Mouse (Mus musculus) hindbrain, postnatal 0 days (tissue): ENCODE measurements around the gene Matn3. TPM values are rescaled to one million over a fixed set of nuclear protein-coding genes. Genes with fewer than 3 reads are reported as not detected.

Experiments
- ATAC-seq: fragments of 200-750 bp; cut with Nextera tagmentation; 2 replicates; pipeline ENCODE4 v1.8.0; 2017; ENCODE audit warnings: mild to moderate bottlenecking, moderate TSS enrichment, moderate library complexity
- DNase-seq: peaks from one replicate; pipeline ENCODE4 v3.0.0-alpha.2; 2015; ENCODE audit warnings: low spot score
- H3K27ac ChIP-seq: fragments of 300-500 bp; sonication (generic); 2 replicates; pipeline ENCODE4 v1.5.1; 2014; ENCODE audit warnings: mild to moderate bottlenecking
- H3K27me3 ChIP-seq: fragments of 300-500 bp; sonication (generic); 2 replicates; pipeline ENCODE4 v1.6.1; 2014; ENCODE audit warnings: low read length, mixed read lengths; ENCODE audit not compliant: insufficient read depth
- H3K36me3 ChIP-seq: fragments of 300-500 bp; sonication (generic); 2 replicates; pipeline ENCODE4 v1.6.1; 2014; ENCODE audit warnings: low read length, mixed read lengths; ENCODE audit not compliant: insufficient read depth
- H3K4me1 ChIP-seq: fragments of 300-500 bp; sonication (generic); 2 replicates; pipeline ENCODE4 v1.6.1; 2014; ENCODE audit warnings: antibody characterized with exemption, low read length, mixed read lengths; ENCODE audit not compliant: insufficient read depth
- H3K4me2 ChIP-seq: fragments of 300-500 bp; sonication (generic); 2 replicates; pipeline ENCODE4 v1.6.1; 2014; ENCODE audit warnings: low read depth, mild to moderate bottlenecking, low read length, moderate library complexity, mixed read lengths
- H3K4me3 ChIP-seq: fragments of 300-500 bp; sonication (generic); 2 replicates; pipeline ENCODE4 v1.5.1; 2014; ENCODE audit warnings: low read length
- H3K9ac ChIP-seq: fragments of 300-500 bp; sonication (generic); replicated peaks from 2 replicates; pipeline ENCODE4 v1.6.1; 2014; ENCODE audit warnings: mild to moderate bottlenecking, low read length, moderate library complexity, mixed read lengths
- H3K9me3 ChIP-seq: fragments of 300-500 bp; sonication (generic); 2 replicates; pipeline ENCODE4 v1.6.1; 2016; ENCODE audit warnings: low read length, mixed read lengths
- CTCF ChIP-seq: IDR thresholded peaks from 2 replicates; pipeline ENCODE4 v1.5.1; 2016; ENCODE audit warnings: antibody characterized with exemption, control low read depth, low read depth
- WGBS: fragments of 180-500 bp; shearing (Covaris S2); extraction: QIAGEN DNeasy Blood & Tissue Kit; methylation state at CpG from one replicate; pipeline ENCODE4 v1.1.7; 2014; 5-methylcytosine and 5-hydroxymethylcytosine counted together
- polyA plus RNA-seq: library from polyadenylated mRNA; unstranded; fragments of >200 nt; fragmentation: Nextera tagmentation; extraction: Ambion mirVana; gene quantifications from 2 replicates; pipeline ENCODE4 v1.2.1, GENCODE M21; 2015
- total RNA-seq: library from RNA; depleted of rRNA; stranded (reverse); fragments of >200 nt; gene quantifications from 2 replicates; pipeline ENCODE4 v1.2.3, GENCODE M21; 2014

Matn3 gene
- total and polyA plus RNA-seq, 2 experiments from 2014 or later, result 0.10 to 0.31 TPM

DNA sequence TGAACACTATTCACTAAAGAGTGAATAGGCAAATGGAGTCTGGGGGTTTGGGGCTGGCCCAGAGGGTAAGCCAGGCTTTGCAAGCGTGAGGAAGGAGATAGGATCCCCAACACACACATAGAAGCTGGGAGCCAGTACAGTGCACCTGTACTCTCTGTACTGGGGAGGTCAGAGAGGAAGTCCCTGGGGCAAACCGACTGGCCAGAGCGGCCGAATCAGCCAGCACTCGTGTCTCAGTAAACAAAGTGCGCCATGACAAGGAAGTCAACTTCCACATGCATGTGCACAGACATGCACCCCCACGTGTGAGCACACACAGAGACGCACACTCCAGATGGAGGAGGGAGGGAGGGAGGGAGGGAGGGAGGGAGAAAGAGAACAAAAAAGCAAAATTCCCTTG is 45.5 kb downstream of the Matn3 start:
- Histone ChIP-seq H3K36me3 (peaks cover 8% of the 10 kb centered on the region; the same call in 1 of the 2 replicates), H3K4me3 (no peak overlapping the region), H3K27ac (no peak overlapping the region), H3K9me3 (no peaks in the 10 kb centered on the region), H3K27me3 (no peaks in the 10 kb centered on the region), H3K9ac (no peak overlapping the region), H3K4me2 (no peak overlapping the region), H3K4me1 (no peaks in the 10 kb centered on the region)
- TF ChIP-seq CTCF, result no peak
- 83% methylated on average over 8 of the region's 8 CpGs for WGBS
- DNase-seq (no peak), ATAC-seq (no peak)

DNA sequence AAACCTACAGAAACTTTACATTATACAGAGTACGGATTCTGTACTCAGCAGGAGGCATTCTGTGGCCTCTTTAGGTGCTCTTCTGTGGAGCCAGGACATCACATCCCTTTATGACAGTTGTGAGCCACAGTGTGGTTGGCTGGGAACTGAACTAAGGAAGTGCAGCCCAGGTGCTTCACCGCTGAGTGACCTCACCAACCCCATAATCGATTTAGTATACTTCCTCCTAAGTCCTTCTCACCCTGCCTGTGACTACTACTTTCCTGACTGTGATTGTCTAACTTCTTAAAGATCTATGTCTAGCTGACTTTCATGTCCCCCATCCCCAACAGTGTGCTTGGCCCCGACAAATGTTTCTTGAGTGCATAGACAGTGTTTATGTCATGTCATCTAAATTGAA is 50.6 kb downstream of the Matn3 start:
- no peak for TF ChIP-seq CTCF
- H3K9ac ChIP-seq, result no peak overlapping the region
- H3K4me1 ChIP-seq, result no peaks in the 10 kb centered on the region
- no peak overlapping the region for H3K27ac ChIP-seq
- H3K9me3 ChIP-seq, result no peaks in the 10 kb centered on the region
- no peak overlapping the region for H3K4me3 ChIP-seq
- no peak for DNase-seq
- no peaks in the 10 kb centered on the region for H3K27me3 ChIP-seq
- H3K36me3 ChIP-seq, result no peaks in the 10 kb centered on the region
- ATAC-seq, result no peak
- 93% methylated on average over 4 of the region's 4 CpGs for WGBS
- no peak overlapping the region for H3K4me2 ChIP-seq

DNA sequence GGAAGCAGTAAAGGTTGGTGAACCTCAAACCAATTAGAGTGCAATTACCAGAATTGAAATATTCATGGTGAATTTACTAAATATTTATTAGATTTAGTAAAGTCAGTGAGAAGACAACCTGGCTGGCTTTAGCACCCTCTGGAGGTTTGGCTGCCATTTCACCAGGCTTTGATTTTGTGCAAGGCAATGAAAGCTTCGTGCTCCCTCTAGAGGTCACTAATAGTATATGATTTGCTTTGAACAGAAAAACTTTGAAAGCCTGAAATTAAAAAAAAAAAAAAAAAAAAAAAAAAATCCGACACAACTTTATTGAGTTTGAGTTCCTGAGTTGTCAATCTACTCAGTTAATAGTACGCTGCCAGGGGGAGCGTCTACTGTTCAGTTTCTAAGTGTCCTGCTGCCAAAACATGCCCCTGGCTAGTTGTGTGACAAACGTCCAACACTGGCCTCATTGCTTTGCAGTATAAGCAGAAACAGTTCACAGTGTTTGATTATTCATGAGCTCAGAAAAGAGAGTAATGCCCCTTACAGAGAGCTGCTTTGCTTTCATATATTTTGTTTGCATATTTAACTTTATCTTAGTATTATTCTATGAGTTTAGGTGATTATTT is 54.4 kb downstream of the Matn3 start:
- H3K4me1 ChIP-seq, result no peaks in the 10 kb centered on the region
- WGBS, result 8% methylated on average over 5 of the region's 5 CpGs
- H3K36me3 ChIP-seq, result no peaks in the 10 kb centered on the region
- no peak overlapping the region for H3K9ac ChIP-seq
- DNase-seq, result peak; percentile 94
- H3K4me2 ChIP-seq, result 0 out of 2 replicates have a peak overlapping the region, but pooled peaks have one; percentile 3
- H3K9me3 ChIP-seq, result no peaks in the 10 kb centered on the region
- ATAC-seq, result peak; percentile 76; the same call in 1 of the 2 replicates
- no peak overlapping the region for H3K27ac ChIP-seq
- no peak overlapping the region for H3K4me3 ChIP-seq
- no peaks in the 10 kb centered on the region for H3K27me3 ChIP-seq
- TF ChIP-seq CTCF, result peak; percentile 83

- 60% methylated on average over 4 of the region's 4 CpGs for WGBS
- Histone ChIP-seq H3K4me3 (no peak overlapping the region), H3K4me2 (no peak overlapping the region), H3K27ac (no peak overlapping the region), H3K9ac (no peak overlapping the region), H3K9me3 (no peaks in the 10 kb centered on the region), H3K4me1 (no peaks in the 10 kb centered on the region), H3K36me3 (no peaks in the 10 kb centered on the region), H3K27me3 (no peaks in the 10 kb centered on the region)
- DNase-seq, result no peak
- no peak for TF ChIP-seq CTCF
- no peak for ATAC-seq
These were observed 59.4 kb downstream of the Matn3 start for GRCm38 (mm10) chr12:9007146-9007545.

- DNase-seq, result no peak
- Histone ChIP-seq H3K4me2 (no peak overlapping the region), H3K9ac (no peak overlapping the region), H3K36me3 (peaks cover 5% of the 10 kb centered on the region), H3K27ac (no peak overlapping the region), H3K4me3 (no peak overlapping the region), H3K27me3 (no peaks in the 10 kb centered on the region), H3K9me3 (no peaks in the 10 kb centered on the region), H3K4me1 (no peaks in the 10 kb centered on the region)
- WGBS, result 95% methylated on average over 6 of the region's 6 CpGs
- TF ChIP-seq CTCF, result no peak
- ATAC-seq, result no peak
These were observed 60.1 kb downstream of the Matn3 start for GRCm38 (mm10) chr12:9007811-9008210.

DNA sequence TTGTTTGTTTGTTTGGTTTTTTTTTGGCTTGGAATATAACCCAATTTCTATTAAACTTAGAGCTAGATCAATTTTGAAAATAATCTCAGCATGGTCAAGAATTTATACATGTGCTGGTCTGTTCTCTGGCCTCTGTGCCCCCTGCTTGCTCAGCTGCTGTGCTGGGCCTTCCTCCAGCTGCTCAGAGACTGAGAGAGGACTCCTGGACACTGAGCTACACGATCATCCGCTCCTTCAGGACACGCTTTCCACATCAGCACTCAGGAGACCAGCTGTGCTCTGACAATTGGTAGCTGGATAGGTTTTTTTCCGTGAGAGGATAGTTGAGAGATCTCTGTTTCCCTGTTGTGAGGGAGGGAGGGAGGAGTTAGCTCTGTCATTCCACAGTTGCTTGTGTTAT is 62.6 kb downstream of the Matn3 start:
- Histone ChIP-seq H3K4me1 (no peaks in the 10 kb centered on the region), H3K27me3 (no peaks in the 10 kb centered on the region), H3K4me3 (no peak overlapping the region), H3K36me3 (peaks cover 8% of the 10 kb centered on the region), H3K4me2 (no peak overlapping the region), H3K9me3 (no peaks in the 10 kb centered on the region), H3K9ac (no peak overlapping the region), H3K27ac (no peak overlapping the region)
- ATAC-seq (no peak), DNase-seq (no peak)
- no peak for TF ChIP-seq CTCF
- WGBS, result 66% methylated on average over 4 of the region's 4 CpGs

GRCm38 (mm10) chr12:9016376-9016775 is 68.6 kb downstream of the Matn3 start:
- ATAC-seq, result no peak
- H3K9me3 ChIP-seq, result no peaks in the 10 kb centered on the region
- no peak overlapping the region for H3K4me2 ChIP-seq
- H3K27ac ChIP-seq, result no peak overlapping the region
- H3K36me3 ChIP-seq, result peaks cover 24% of the 10 kb centered on the region
- no peaks in the 10 kb centered on the region for H3K27me3 ChIP-seq
- no peak overlapping the region for H3K9ac ChIP-seq
- no peaks in the 10 kb centered on the region for H3K4me1 ChIP-seq
- TF ChIP-seq CTCF, result no peak
- DNase-seq, result no peak
- H3K4me3 ChIP-seq, result no peak overlapping the region
- 95% methylated on average over 9 of the region's 9 CpGs for WGBS
